Mouse (Mus musculus): ENCODE data around the gene Pwp1.

DNA sequence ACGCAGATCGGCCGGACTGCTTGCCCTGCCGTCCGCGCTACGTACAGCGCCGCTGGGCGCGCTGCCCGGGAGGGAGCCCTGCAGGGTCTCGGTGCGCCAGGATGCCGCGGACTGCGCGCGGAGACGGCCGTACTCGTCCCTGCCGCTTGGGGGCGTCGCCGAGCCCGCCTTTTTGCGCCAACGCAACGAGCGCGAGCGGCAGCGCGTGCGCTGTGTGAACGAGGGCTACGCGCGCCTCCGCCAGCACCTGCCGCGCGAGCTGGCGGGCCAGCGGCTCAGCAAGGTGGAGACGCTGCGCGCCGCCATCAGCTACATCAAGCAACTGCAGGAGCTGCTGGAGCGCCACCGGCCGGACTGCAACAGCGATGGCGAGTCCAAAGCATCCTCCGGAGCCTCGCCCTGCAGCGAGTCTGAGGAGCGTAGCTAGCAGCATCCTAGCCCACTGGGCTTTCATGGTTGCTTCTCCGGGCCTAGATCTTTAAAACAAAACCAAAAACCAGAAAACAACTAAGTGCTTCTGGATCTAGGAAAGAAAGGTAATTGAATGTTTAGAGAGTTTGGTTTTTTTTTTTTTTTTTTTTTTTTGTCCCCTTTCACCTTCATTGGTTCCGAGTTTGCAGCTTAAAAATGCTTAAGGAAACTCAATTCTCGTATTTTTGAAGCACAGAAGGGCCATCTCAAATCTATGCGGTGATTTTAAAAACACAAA is 99.4 kb downstream of the Pwp1 start:
- TF ChIP-seq POLR2A (IDR thresholded peaks at IDR 0.05; ENCODE audit: borderline replicate concordance, extremely low read depth, low read depth, low read length) (no peak), CTCF (IDR thresholded peaks at IDR 0.05; ENCODE audit: insufficient read depth, low read length) (0 out of 2 replicates have a peak, but pooled peaks have one; percentile 13)
